Mouse (Mus musculus): ENCODE measurements around the gene Ptdss2. TPM values are rescaled to one million over a fixed set of nuclear protein-coding genes. Genes with fewer than 3 reads are reported as not detected.

The Ptdss2 gene
- polyA plus RNA-seq, 1 experiment from 2014 or later = 85.6 TPM

GRCm38 (mm10) chr7:141131904-141132755 lies 9.9 kb downstream of the Ptdss2 start:
- DNase-seq (ENCODE audit: low spot score) = no peak
- H3K4me1 ChIP-seq = peaks cover 24% of the 10 kb centered on the region
- H3K27me3 ChIP-seq (ENCODE audit: low read depth, poor library complexity, severe bottlenecking) = no peaks in the 10 kb centered on the region
- H3K27ac ChIP-seq = peak overlapping the region; percentile 91
- 58% methylated on average over 12 of the region's 12 CpGs for WGBS
- no peaks in the 10 kb centered on the region for H3K9me3 ChIP-seq (replicated peaks)
- peak overlapping the region; percentile 83 for H3K4me3 ChIP-seq
- H3K36me3 ChIP-seq = peaks cover 32% of the 10 kb centered on the region

- no peak for DNase-seq (ENCODE audit: low spot score)
- H3K36me3 ChIP-seq = peaks cover 93% of the 10 kb centered on the region
- no peaks in the 10 kb centered on the region for H3K9me3 ChIP-seq (replicated peaks)
- H3K27ac ChIP-seq = no peak overlapping the region
- WGBS = 94% methylated on average over 4 of the region's 4 CpGs
- H3K27me3 ChIP-seq (ENCODE audit: low read depth, poor library complexity, severe bottlenecking) = no peaks in the 10 kb centered on the region
- H3K4me3 ChIP-seq = no peak overlapping the region
- H3K4me1 ChIP-seq = no peaks in the 10 kb centered on the region
Observed at GRCm38 (mm10) chr7:141141326-141141725, 19.1 kb downstream of the Ptdss2 start.

GRCm38 (mm10) chr7:141143112-141143511 lies 20.9 kb downstream of the Ptdss2 start:
- no peaks in the 10 kb centered on the region for H3K4me1 ChIP-seq
- H3K27ac ChIP-seq = no peak overlapping the region
- no peak overlapping the region for H3K4me3 ChIP-seq
- H3K36me3 ChIP-seq = peaks cover 93% of the 10 kb centered on the region
- no peaks in the 10 kb centered on the region for H3K27me3 ChIP-seq (ENCODE audit: low read depth, poor library complexity, severe bottlenecking)
- H3K9me3 ChIP-seq (replicated peaks) = no peaks in the 10 kb centered on the region
- peak; percentile 47 for DNase-seq (ENCODE audit: low spot score)
- whole genome bisulfite sequencing = 42% methylated on average over 5 of the region's 5 CpGs

GRCm38 (mm10) chr7:141143861-141144260 lies 21.7 kb downstream of the Ptdss2 start:
- WGBS = 90% methylated on average over 2 of the region's 2 CpGs
- Histone ChIP-seq H3K27ac (no peak overlapping the region), H3K4me3 (no peak overlapping the region), H3K27me3 (ENCODE audit: low read depth, poor library complexity, severe bottlenecking) (no peaks in the 10 kb centered on the region), H3K9me3 (replicated peaks) (no peaks in the 10 kb centered on the region), H3K4me1 (no peaks in the 10 kb centered on the region), H3K36me3 (peaks cover 93% of the 10 kb centered on the region)
- DNase-seq (ENCODE audit: low spot score) = no peak

- DNase-seq (ENCODE audit: low spot score) = no peak
- H3K4me1 ChIP-seq = no peaks in the 10 kb centered on the region
- H3K36me3 ChIP-seq = peaks cover 89% of the 10 kb centered on the region
- no peak overlapping the region for H3K27ac ChIP-seq
- WGBS = 93% methylated on average over 3 of the region's 3 CpGs
- no peak overlapping the region for H3K4me3 ChIP-seq
- H3K27me3 ChIP-seq (ENCODE audit: low read depth, poor library complexity, severe bottlenecking) = no peaks in the 10 kb centered on the region
- no peaks in the 10 kb centered on the region for H3K9me3 ChIP-seq (replicated peaks)
Observed at GRCm38 (mm10) chr7:141144650-141145049, 22.5 kb downstream of the Ptdss2 start.

- DNase-seq (ENCODE audit: low spot score) = no peak
- H3K4me1 ChIP-seq = no peaks in the 10 kb centered on the region
- WGBS = 50% methylated on average over 1 of the region's 1 CpGs
- H3K36me3 ChIP-seq = peaks cover 88% of the 10 kb centered on the region
- H3K27ac ChIP-seq = no peak overlapping the region
- no peaks in the 10 kb centered on the region for H3K9me3 ChIP-seq (replicated peaks)
- H3K4me3 ChIP-seq = no peak overlapping the region
- no peaks in the 10 kb centered on the region for H3K27me3 ChIP-seq (ENCODE audit: low read depth, poor library complexity, severe bottlenecking)
Observed at GRCm38 (mm10) chr7:141145403-141145802, 23.2 kb downstream of the Ptdss2 start.

GRCm38 (mm10) chr7:141146043-141146595 lies 23.9 kb downstream of the Ptdss2 start:
- H3K36me3 ChIP-seq = peaks cover 90% of the 10 kb centered on the region
- 97% methylated on average over 12 of the region's 12 CpGs for WGBS

GRCm38 (mm10) chr7:141147044-141147443 lies 24.9 kb downstream of the Ptdss2 start:
- 92% methylated on average over 6 of the region's 6 CpGs for WGBS
- no peak overlapping the region for H3K27ac ChIP-seq
- no peak overlapping the region for H3K4me3 ChIP-seq
- peaks cover 91% of the 10 kb centered on the region for H3K36me3 ChIP-seq
- DNase-seq (ENCODE audit: low spot score) = no peak
- H3K9me3 ChIP-seq (replicated peaks) = no peaks in the 10 kb centered on the region
- no peaks in the 10 kb centered on the region for H3K27me3 ChIP-seq (ENCODE audit: low read depth, poor library complexity, severe bottlenecking)
- H3K4me1 ChIP-seq = no peaks in the 10 kb centered on the region

More at GRCm38 (mm10) chr7:141146043-141146595, 23.9 kb downstream of the Ptdss2 start:
- Histone ChIP-seq H3K4me3 (no peak overlapping the region), H3K4me1 (no peaks in the 10 kb centered on the region), H3K27me3 (ENCODE audit: low read depth, poor library complexity, severe bottlenecking) (no peaks in the 10 kb centered on the region), H3K27ac (no peak overlapping the region), H3K9me3 (replicated peaks) (no peaks in the 10 kb centered on the region)
- no peak for DNase-seq (ENCODE audit: low spot score)

GRCm38 (mm10) chr7:141148639-141149038 lies 26.5 kb downstream of the Ptdss2 start:
- WGBS = 75% methylated on average over 4 of the region's 4 CpGs
- Histone ChIP-seq H3K4me1 (no peaks in the 10 kb centered on the region), H3K4me3 (no peak overlapping the region), H3K27me3 (ENCODE audit: low read depth, poor library complexity, severe bottlenecking) (no peaks in the 10 kb centered on the region), H3K36me3 (peaks cover 94% of the 10 kb centered on the region), H3K9me3 (replicated peaks) (no peaks in the 10 kb centered on the region), H3K27ac (no peak overlapping the region)
- DNase-seq (ENCODE audit: low spot score) = no peak

- H3K27me3 ChIP-seq (ENCODE audit: low read depth, poor library complexity, severe bottlenecking) = no peaks in the 10 kb centered on the region
- no peak overlapping the region for H3K27ac ChIP-seq
- 95% methylated on average over 9 of the region's 9 CpGs for WGBS
- peaks cover 90% of the 10 kb centered on the region for H3K36me3 ChIP-seq
- no peaks in the 10 kb centered on the region for H3K9me3 ChIP-seq (replicated peaks)
- H3K4me1 ChIP-seq = no peaks in the 10 kb centered on the region
- H3K4me3 ChIP-seq = no peak overlapping the region
- DNase-seq (ENCODE audit: low spot score) = no peak
Observed at GRCm38 (mm10) chr7:141155362-141155761, 33.2 kb downstream of the Ptdss2 start.

GRCm38 (mm10) chr7:141164397-141164796 lies 42.2 kb downstream of the Ptdss2 start:
- Histone ChIP-seq H3K4me3 (no peak overlapping the region), H3K27ac (no peak overlapping the region), H3K4me1 (peaks cover 19% of the 10 kb centered on the region), H3K27me3 (ENCODE audit: low read depth, poor library complexity, severe bottlenecking) (no peaks in the 10 kb centered on the region), H3K36me3 (peaks cover 67% of the 10 kb centered on the region), H3K9me3 (replicated peaks) (no peaks in the 10 kb centered on the region)
- 95% methylated on average over 7 of the region's 7 CpGs for WGBS
- no peak for DNase-seq (ENCODE audit: low spot score)

- WGBS = 91% methylated on average over 6 of the region's 6 CpGs
- Histone ChIP-seq H3K4me1 (peaks cover 19% of the 10 kb centered on the region), H3K9me3 (replicated peaks) (no peaks in the 10 kb centered on the region), H3K27ac (no peak overlapping the region), H3K36me3 (peaks cover 63% of the 10 kb centered on the region), H3K4me3 (no peak overlapping the region), H3K27me3 (ENCODE audit: low read depth, poor library complexity, severe bottlenecking) (no peaks in the 10 kb centered on the region)
- DNase-seq (ENCODE audit: low spot score) = no peak
Observed at GRCm38 (mm10) chr7:141164850-141165249, 42.7 kb downstream of the Ptdss2 start.

GRCm38 (mm10) chr7:141167901-141168517 lies 45.8 kb downstream of the Ptdss2 start:
- WGBS = 17% methylated on average over 7 of the region's 7 CpGs
- peak overlapping the region; percentile 78 for H3K27ac ChIP-seq
- DNase-seq (ENCODE audit: low spot score) = no peak

More at GRCm38 (mm10) chr7:141167901-141168517, 45.8 kb downstream of the Ptdss2 start:
- Histone ChIP-seq H3K4me3 (peak overlapping the region; percentile 54), H3K9me3 (replicated peaks) (no peaks in the 10 kb centered on the region), H3K27me3 (ENCODE audit: low read depth, poor library complexity, severe bottlenecking) (no peaks in the 10 kb centered on the region), H3K4me1 (peaks cover 26% of the 10 kb centered on the region), H3K36me3 (peaks cover 33% of the 10 kb centered on the region)
